Mouse (Mus musculus) left cerebral cortex, adult 2 months (tissue): ENCODE results near the gene Zfp428. TPM values are rescaled to one million over a fixed set of nuclear protein-coding genes. Genes with fewer than 3 reads are reported as not detected.
A peak's percentile ranks its signal among the peaks of the same experiment; 100 is the strongest.

Experiments
- DNase-seq, 2 experiments: peaks; one replicate each; pipeline ENCODE4 v3.0.0; 2021 to 2022; ENCODE audit warnings: low spot score in 2 of 2, mixed read lengths in 1 of 2; ENCODE audit errors: extremely low spot score in 1 of 2
- H3K27ac ChIP-seq: fragments of 200-600 bp; 2 replicates; pipeline ENCODE4 v1.8.1; 2022
- H3K4me3 ChIP-seq: fragments of 200-600 bp; 2 replicates; pipeline ENCODE4 v1.8.1; 2022
- CTCF ChIP-seq: fragments of 200-600 bp; IDR thresholded peaks from 2 replicates; pipeline ENCODE4 v1.8.1; 2022; ENCODE audit warnings: antibody characterized with exemption, mild to moderate bottlenecking, moderate library complexity
- intact Hi-C: fragments of 180-260 bp; cut with DNase I; formaldehyde crosslinking; loops from one replicate; pipeline ENCODE4 v1.15.1; 2025
- total RNA-seq, 2 experiments: library from RNA; stranded (reverse); gene quantifications; 2 replicates each; pipeline ENCODE4 v1.2.3; 2021

Gene Zfp428
- total RNA-seq, 2 experiments from 2014 or later, result 45.9 to 46.0 TPM

DNA sequence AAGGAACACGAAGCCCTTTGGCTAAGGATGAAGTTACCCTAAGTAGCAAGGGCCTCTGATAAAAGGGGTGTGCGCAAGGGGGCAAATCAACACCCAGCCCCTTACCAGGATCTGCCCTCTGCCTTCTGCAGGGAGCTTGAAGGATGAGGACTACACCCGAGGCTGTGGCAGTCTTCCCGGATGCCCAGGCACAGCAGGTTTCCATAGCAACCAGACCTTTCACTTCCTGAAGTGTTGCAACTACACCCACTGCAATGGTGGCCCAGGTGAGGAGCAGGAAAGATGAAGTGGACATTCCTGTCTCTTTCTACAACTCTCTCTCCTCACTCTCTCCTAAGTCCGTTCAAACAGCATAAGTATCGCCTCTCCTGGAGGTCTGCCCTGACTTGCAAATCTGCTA, 34.4 kb upstream of the Zfp428 start:
- DNase-seq, result no peak
- Histone ChIP-seq H3K27ac (no peak overlapping the region), H3K4me3 (no peak overlapping the region)
- intact Hi-C loops, result loop anchor here (10.0 kb wide), 1 partner anchor 192 kb away; no protein-coding TSS in a partner anchor
- no peak for TF ChIP-seq CTCF

DNA sequence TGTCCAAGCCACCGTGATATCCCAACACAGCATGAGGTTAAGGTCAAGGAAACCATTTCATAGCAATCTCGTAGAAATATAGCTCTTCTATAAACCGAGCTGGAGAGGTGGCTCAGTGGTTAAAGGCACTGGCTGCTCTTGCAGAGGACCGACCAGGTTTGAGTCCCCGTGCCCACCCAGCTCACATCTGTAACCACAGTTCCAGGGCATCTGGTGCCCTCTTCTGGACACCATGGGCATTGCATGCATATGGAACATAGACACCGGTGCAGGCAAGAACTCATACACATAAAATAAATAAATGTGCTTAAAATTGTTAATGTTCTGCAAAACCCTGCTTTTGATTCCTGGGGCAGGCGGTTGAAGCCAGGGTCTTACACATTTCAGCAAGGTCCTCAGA, 33.9 kb upstream of the Zfp428 start:
- TF ChIP-seq CTCF, result peak; percentile 68
- DNase-seq, result no peak
- intact Hi-C loops, result loop anchor here (10.0 kb wide), 1 partner anchor 192 kb away; no protein-coding TSS in a partner anchor
- Histone ChIP-seq H3K4me3 (no peak overlapping the region), H3K27ac (no peak overlapping the region)

DNA sequence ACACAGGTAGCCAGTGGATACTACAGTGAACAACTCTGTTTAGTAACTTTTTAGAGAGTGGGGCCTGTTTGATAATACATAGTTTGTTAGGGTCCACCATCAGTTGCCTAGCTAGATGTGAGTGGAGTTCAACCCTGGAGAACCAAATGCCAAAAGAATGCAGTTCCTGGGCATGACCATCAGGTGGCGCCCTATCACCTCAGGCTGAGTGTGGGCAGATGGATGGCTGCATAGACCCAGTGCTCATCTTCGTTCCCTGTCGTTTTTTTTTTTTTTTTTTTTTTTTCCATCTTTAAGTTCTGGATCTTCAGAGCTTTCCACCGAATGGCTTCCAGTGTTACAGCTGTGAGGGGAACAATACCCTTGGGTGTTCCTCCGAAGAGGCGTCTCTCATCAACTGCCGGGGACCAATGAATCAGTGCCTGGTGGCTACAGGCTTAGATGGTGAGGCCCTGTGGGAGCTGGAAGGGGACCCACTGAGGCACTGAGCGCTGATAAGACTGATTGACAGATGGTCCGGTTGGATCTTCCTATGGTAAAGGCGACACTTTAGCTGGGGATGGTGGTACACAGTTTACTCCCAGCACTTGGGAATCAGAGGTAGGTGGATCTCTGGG, 32.8 kb upstream of the Zfp428 start:
- intact Hi-C loops, result loop anchor here (10.0 kb wide), 1 partner anchor 191 kb away; no protein-coding TSS in a partner anchor
- peak; percentile 67 to 80 for DNase-seq
- peak; percentile 84 for TF ChIP-seq CTCF
- Histone ChIP-seq H3K27ac (no peak overlapping the region), H3K4me3 (no peak overlapping the region)

DNA sequence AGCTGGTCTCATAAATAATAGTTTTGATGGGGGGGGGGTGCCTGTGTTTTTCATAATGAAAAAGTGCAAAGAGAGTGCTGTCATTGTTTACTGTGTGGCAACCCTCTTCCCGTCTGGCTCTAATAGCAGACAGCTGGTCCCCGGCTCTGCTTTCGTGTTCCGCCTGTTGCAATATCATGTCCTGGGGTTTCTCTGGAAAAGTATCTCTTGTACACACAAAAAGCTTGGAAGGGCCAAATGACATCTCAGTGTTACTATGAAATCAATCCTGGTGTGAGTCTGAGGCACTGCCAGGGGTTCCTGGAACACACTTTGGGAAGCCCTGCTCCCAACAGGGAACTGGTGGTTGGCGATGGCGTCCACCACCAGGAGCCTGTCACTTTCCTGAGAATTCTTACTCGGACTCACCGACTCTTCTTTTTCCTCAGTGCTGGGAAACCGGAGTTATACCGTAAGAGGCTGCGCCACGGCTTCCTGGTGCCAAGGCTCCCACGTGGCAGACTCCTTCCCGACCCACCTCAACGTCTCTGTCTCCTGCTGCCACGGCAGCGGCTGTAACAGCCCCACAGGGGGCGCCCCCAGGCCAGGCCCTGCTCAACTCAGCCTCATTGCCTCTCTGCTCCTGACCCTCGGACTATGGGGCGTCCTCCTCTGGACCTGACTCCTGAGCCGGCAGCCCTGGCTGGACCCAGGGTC, 31.8 kb upstream of the Zfp428 start:
- intact Hi-C loops, result loop anchor here (10.0 kb wide), 1 partner anchor 190 kb away; no protein-coding TSS in a partner anchor
- peak; percentile 52 for TF ChIP-seq CTCF
- peak overlapping the region; percentile 53; the same call in 1 of the 2 replicates for H3K27ac ChIP-seq
- no peak overlapping the region for H3K4me3 ChIP-seq
- DNase-seq, result no peak

DNA sequence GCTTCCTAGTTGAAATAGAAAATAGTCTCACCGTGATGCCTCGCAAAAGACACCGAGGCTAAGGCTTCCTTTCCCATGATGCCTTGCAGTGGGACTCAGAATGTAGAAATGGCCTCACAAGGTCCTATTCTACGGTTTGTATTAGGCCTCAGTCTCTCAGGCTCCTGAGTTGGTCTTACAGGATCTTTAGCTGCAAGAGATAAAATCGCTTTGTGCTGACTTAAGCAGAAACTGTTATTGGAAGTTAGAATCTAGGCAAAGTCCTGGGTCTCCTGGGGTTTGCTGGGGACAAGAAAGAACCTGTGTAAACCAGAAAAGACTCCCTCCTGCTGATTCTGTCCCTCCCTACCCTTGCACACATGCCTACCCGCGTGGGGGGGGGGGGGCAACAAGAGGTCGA, 30.5 kb upstream of the Zfp428 start:
- no peak for DNase-seq
- Histone ChIP-seq H3K4me3 (no peak overlapping the region), H3K27ac (peak overlapping the region; percentile 53; the same call in 1 of the 2 replicates)
- intact Hi-C loops, result loop anchor here (10.0 kb wide), 1 partner anchor 188 kb away; no protein-coding TSS in a partner anchor
- TF ChIP-seq CTCF, result no peak

DNA sequence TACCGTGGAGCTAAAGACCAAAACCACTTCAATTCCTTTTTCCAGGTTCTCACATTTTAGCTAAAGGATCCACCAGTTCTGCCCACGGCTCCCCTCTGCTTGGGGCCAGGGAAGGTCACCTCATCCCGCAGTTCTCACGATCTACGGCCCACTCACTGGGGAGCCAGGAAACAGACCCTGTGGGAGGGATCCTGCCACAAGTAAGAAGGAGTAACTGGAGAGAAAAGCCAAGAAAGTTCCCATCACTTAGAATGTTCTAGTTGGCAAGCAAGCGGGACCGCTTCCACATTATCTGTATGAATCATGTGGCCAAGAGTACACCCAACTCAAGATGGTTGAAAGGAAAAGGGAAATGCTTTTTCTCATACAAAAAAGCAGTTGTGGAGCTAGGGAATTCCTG, 29.9 kb upstream of the Zfp428 start:
- no peak for DNase-seq
- intact Hi-C loops, result loop anchor here (10.0 kb wide), 1 partner anchor 188 kb away; no protein-coding TSS in a partner anchor
- TF ChIP-seq CTCF, result no peak
- H3K27ac ChIP-seq, result peak overlapping the region; percentile 53; the same call in 1 of the 2 replicates
- H3K4me3 ChIP-seq, result no peak overlapping the region

DNA sequence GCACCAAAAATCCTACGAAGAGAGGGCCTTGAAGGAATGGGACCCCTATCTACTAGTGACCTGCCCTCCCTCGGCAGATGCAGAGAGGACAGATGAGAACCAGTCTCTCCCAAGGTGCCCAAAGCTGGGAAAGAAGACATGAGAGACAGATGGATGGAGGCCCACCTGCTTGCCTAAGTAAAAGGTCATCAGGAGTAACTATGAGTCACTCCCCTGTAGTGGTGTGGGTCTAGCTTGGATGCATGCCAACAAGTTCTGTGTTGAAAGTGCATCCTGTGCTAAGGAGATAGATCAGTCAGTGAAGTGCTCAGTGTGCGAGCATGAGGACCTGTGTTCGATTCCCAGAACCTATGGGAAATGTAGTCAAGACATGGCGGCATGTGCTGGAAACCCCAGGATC, 27.9 kb upstream of the Zfp428 start:
- H3K27ac ChIP-seq, result no peak overlapping the region
- intact Hi-C loops, result loop anchor here (10.0 kb wide), 1 partner anchor 186 kb away; no protein-coding TSS in a partner anchor
- no peak overlapping the region for H3K4me3 ChIP-seq
- TF ChIP-seq CTCF, result no peak
- DNase-seq, result no peak

DNA sequence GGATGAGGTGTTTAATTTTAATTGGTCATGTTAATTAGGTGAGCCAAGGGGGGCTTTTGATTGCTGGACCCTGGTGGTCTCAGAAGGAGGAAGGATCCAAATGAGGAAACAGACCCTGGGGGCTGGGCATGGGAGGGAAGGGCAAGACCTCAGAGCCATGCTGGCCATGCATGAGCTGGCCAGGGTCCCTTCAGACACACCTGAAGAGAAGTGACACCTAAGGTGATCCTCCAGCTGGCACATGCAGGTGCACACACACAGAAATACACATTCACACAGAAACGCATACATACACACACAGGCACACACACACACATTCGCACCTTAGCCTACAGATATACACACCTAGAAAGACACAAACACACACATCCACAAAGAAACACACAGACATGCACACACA, 27.1 kb upstream of the Zfp428 start:
- no peak for TF ChIP-seq CTCF
- no peak overlapping the region for H3K4me3 ChIP-seq
- no peak overlapping the region; the same call in 1 of the 2 replicates for H3K27ac ChIP-seq
- intact Hi-C loops, result loop anchor here (2.0 to 10.0 kb wide), 4 partner anchors 27 to 185 kb away; partner anchors contain the start of genes Irgq and Zfp428
- DNase-seq, result no peak

DNA sequence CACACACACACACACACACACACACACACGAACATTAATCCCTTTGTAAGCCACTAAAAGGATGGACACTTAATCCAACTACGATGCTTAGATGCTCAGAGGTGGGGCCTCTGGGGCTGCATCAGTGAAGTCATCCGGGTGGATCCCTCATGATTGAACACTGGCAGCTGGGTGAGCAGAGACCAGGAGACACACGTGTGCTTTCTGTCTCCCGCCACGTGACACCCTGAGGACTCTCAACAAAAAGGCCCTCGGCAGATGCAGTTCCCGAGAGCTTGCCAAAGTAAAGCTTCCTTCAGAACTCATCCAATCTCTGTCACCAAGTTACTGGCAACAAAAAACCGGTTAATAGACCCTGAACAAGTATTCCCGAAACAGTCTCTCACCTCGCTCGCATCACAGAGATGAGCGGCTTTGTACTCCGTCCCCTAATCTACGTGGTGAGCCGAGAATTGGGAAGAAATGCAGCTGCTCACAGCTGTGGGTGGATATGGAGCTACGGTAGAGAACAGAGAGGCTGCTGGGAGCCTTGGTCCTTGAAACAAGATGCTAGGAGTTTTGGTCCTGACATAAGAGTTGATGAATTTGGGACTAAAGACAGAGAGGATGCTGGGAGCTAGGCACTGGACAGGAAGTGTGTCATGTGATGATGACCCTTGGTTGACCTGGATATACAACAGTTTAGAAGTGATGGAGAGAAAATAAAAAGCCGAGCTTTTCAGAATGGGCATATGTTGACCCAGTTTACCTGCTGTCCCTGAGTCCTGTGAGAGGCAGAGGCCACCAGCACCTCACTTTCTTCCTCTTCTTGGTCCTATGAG, 26.5 kb upstream of the Zfp428 start:
- Histone ChIP-seq H3K27ac (peak overlapping the region; percentile 97), H3K4me3 (peak overlapping the region; percentile 59)
- intact Hi-C loops, result loop anchor here (2.0 kb wide), 3 partner anchors 26 to 50 kb away; partner anchors contain the start of genes Irgq and Zfp428
- TF ChIP-seq CTCF, result no peak
- DNase-seq, result no peak

DNA sequence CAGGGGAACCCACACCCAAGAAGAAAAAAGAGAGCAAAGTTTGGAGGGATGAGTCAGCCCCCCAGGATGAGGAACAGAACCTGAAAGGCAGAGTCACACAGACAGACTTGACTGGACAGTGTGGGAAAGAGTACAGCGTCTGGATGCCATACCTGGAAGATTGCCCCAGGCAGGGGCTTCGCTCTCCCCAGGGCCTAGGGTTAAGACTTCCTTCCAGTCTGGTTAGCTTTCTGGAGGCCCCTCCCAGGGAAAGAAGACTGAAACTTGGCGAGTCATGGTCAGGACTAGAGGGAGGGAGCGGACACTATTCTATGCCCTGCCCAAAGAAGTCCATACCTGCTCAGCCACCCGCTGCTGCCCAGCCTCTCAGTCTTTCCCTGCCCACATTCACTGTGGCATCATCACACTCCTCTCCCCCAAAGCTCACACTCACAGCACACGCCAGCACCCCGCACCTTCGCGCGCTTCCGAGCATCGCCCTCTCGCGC, 25.8 kb upstream of the Zfp428 start:
- TF ChIP-seq CTCF, result no peak
- intact Hi-C loops, result loop anchor here (2.0 kb wide), 3 partner anchors 26 to 50 kb away; partner anchors contain the start of genes Irgq and Zfp428
- DNase-seq, result no peak
- peak overlapping the region; percentile 59 for H3K4me3 ChIP-seq
- H3K27ac ChIP-seq, result peak overlapping the region; percentile 97
